Mouse (Mus musculus) CD4-positive, CD25-positive, alpha-beta regulatory T cell, adult 2 months (primary cell): ENCODE measurements at regions not wholly inside any gene's neighbourhood (a gene's known extent, or its start where the extent isn't known, plus 50 kb on each side); places are given as distances from the start of the nearest gene placed in this dataset.

Experiments
- DNase-seq: peaks from one replicate; pipeline ENCODE4 v3.0.0-alpha.2; 2012; ENCODE audit warnings: low read depth, low spot score

DNA sequence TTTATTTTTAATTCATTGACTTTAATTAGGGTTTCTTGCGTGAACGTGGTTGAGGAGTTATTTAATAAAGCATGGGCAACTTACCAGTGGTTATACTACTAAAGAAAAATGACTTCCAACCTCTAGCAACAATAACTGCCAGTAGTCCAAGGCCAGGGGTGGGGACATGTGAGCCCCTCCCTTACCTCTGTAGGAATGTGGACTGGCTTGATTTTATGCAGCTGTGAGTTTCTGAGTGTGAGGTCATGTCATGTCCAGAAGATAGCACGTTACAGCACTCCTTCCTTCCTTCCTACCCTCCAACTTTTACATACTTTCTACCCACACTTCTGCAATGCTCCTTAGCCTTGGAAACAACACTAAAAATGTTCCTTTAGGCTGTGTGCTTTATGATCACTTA, 63.6 kb upstream of the Cd93 start:
- DNase-seq = no peak

GRCm38 (mm10) chr2:148505651-148506050, 62.3 kb upstream of the Cd93 start:
- DNase-seq = no peak

- DNase-seq = no peak
Measured at GRCm38 (mm10) chr2:148503143-148503854, 59.9 kb upstream of the Cd93 start.

GRCm38 (mm10) chr2:148502321-148502720, 59.0 kb upstream of the Cd93 start:
- DNase-seq = no peak

DNA sequence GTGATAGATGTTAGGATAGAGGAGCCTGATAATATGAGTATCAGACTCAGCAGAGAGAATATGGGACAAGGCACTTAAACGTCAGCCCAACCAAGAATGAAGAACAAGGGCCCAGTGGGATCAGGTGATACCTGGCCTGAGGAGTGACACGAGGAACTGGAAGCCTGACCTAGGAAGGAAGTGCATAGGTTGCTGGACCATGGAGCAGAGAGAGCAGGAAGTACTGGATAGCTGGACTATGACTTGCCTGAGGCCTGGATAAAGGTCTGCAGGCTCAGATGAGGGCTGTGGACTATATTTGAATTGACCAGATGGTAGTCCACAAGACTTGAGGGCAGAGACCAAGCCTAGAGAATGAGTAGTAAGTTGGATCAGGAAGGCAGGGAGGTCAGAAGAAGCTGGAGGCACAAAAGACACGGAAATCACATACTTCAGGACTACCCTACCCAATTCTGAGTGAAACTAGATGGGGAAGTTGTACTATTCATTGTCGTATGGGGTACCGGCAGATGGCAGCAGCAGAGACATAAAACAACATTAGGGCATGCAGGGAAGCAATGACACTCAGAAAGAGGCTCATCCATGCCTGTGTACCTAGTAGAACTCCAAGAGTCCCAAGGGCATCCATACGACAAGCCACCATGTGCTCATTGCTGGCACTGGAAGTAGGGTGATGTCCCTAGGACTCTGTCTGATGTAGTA, 57.0 kb upstream of the Cd93 start:
- no peak for DNase-seq

GRCm38 (mm10) chr2:148497452-148498302, 54.3 kb upstream of the Cd93 start:
- DNase-seq = no peak

DNA sequence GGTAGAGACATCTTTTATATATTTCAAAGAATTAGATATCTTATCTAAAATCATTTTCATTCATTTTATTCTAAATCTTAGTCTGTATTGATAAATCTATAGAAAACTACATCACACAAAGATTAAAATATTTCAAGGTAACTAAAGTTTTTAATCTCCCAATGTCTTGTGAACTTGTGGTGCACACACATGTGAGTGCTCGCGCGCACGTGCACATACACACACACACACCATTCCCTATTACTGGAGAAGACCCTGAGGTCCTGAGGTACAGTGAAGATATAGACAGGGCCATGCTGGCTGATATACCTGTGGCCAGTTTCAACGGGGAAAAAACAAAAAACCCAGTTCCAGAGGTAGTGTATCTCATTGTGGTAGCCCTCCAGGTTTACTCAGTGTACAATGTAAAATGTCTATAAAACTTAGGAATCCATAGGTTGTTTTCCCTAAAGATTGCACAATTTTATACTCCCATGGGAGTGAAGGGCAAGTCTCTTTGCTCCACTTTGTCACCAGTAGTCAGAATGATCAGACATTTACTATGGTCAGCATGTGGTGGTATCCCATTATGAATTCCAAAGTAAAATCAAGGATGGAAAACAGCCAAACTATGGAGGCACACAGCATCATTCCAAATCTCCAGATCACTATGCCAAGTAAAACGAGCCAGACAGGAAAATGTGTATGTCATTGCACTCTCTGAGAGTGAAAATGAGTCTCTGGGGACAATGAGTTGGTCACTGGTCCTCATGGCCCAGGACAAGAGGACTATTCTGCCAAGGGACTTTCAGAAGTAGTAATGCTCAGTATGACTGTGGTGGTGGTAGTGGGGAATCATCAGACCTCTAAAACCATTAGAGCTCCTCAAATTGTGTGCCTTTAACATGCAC, 53.0 kb upstream of the Cd93 start:
- DNase-seq = no peak

- DNase-seq = no peak
Measured at GRCm38 (mm10) chr2:148495485-148495884, 52.1 kb upstream of the Cd93 start.

DNA sequence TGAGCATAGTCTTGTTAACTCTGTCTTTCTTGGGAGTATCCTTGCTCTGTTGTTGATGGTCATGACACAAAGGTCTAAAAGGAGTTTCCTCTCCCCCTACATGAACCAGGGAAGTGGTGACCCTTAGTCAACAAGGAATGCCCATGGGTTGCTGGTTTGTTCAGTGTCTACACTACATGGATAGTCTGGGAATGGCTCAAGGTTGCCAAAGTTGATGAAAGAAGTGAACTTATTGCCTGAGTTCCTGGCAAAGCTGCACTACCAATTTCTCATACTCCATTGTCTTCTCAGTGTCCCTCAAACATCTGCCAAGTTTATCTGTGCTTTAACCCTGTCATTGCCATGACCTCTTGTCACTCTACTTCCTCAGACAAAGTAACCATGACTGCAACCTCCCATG, 49.9 kb upstream of the Cd93 start:
- DNase-seq = no peak
